Mouse (Mus musculus) intestine, embryonic 16.5 days (tissue): ENCODE results near the gene Mta1. TPM values are rescaled to one million over a fixed set of nuclear protein-coding genes. Genes with fewer than 3 reads are reported as not detected.
A peak's percentile ranks its signal among the peaks of the same experiment; 100 is the strongest.

Experiments used
- ATAC-seq: fragments of 200-750 bp; cut with Nextera tagmentation; 2 replicates; pipeline ENCODE4 v1.8.0; 2017; ENCODE audit warnings: moderate TSS enrichment, moderate library complexity
- H3K27ac ChIP-seq: fragments of 300-500 bp; sonication (generic); 2 replicates; pipeline ENCODE4 v1.5.1; 2014; ENCODE audit warnings: mild to moderate bottlenecking, low read length
- H3K27me3 ChIP-seq: fragments of 300-500 bp; sonication (generic); replicated peaks from 2 replicates; pipeline ENCODE4 v1.6.1; 2014; ENCODE audit warnings: low read length, control low read depth, mixed read lengths; ENCODE audit not compliant: control insufficient read depth, insufficient read depth
- H3K36me3 ChIP-seq: fragments of 300-500 bp; sonication (generic); 2 replicates; pipeline ENCODE4 v1.6.1; 2014; ENCODE audit warnings: low read length, control low read depth; ENCODE audit not compliant: control insufficient read depth, insufficient read depth
- H3K4me1 ChIP-seq: fragments of 300-500 bp; sonication (generic); 2 replicates; pipeline ENCODE4 v1.6.1; 2014; ENCODE audit warnings: low read length, control low read depth, mixed read lengths; ENCODE audit not compliant: control insufficient read depth, insufficient read depth
- H3K4me2 ChIP-seq: fragments of 300-500 bp; sonication (generic); 2 replicates; pipeline ENCODE4 v1.6.1; 2014; ENCODE audit warnings: low read depth, low read length, control low read depth
- H3K4me3 ChIP-seq: fragments of 300-500 bp; sonication (generic); 2 replicates; pipeline ENCODE4 v1.5.1; 2014; ENCODE audit warnings: mild to moderate bottlenecking, low read length
- H3K9ac ChIP-seq: fragments of 300-500 bp; sonication (generic); 2 replicates; pipeline ENCODE4 v1.6.1; 2014; ENCODE audit warnings: low read depth, low read length
- H3K9me3 ChIP-seq: fragments of 300-500 bp; sonication (generic); 2 replicates; pipeline ENCODE4 v1.6.1; 2016; ENCODE audit warnings: low read length, control low read depth; ENCODE audit not compliant: control insufficient read depth
- WGBS: fragments of 180-500 bp; shearing (Covaris S2); extraction: QIAGEN DNeasy Blood & Tissue Kit; methylation state at CpG from one replicate; pipeline ENCODE4 v1.1.7; 2014; 5-methylcytosine and 5-hydroxymethylcytosine counted together
- polyA plus RNA-seq: library from polyadenylated mRNA; unstranded; fragments of >200 nt; fragmentation: Nextera tagmentation; extraction: Ambion mirVana; gene quantifications from 2 replicates; pipeline ENCODE4 v1.2.1, GENCODE M21; 2015

Gene Mta1
- polyA plus RNA-seq, 1 experiment from 2014 or later = 8.0 TPM

GRCm38 (mm10) chr12:113150591-113150990 is 52.5 kb downstream of the Mta1 start:
- ATAC-seq = no peak
- Histone ChIP-seq H3K9ac (no peak overlapping the region), H3K36me3 (no peaks in the 10 kb centered on the region), H3K9me3 (no peaks in the 10 kb centered on the region), H3K4me1 (peaks cover 47% of the 10 kb centered on the region), H3K4me2 (no peak overlapping the region), H3K27me3 (no peaks in the 10 kb centered on the region; the same call in 1 of the 2 replicates), H3K27ac (no peak overlapping the region), H3K4me3 (no peak overlapping the region)
- 55% methylated on average over 4 of the region's 4 CpGs for WGBS

- Histone ChIP-seq H3K27ac (no peak overlapping the region), H3K9ac (no peak overlapping the region), H3K9me3 (no peaks in the 10 kb centered on the region), H3K36me3 (no peaks in the 10 kb centered on the region), H3K27me3 (no peaks in the 10 kb centered on the region; the same call in 1 of the 2 replicates), H3K4me2 (peak overlapping the region; percentile 92), H3K4me1 (peaks cover 44% of the 10 kb centered on the region), H3K4me3 (no peak overlapping the region)
- 55% methylated on average over 8 of the region's 8 CpGs for WGBS
- no peak for ATAC-seq
Observed at GRCm38 (mm10) chr12:113151046-113151445, 53.0 kb downstream of the Mta1 start.

- Histone ChIP-seq H3K4me2 (peak overlapping the region; percentile 92), H3K36me3 (no peaks in the 10 kb centered on the region), H3K4me1 (peaks cover 40% of the 10 kb centered on the region), H3K9me3 (no peaks in the 10 kb centered on the region), H3K9ac (peak overlapping the region; percentile 73), H3K27ac (peak overlapping the region; percentile 9; the same call in 1 of the 2 replicates), H3K4me3 (peak overlapping the region; percentile 67), H3K27me3 (no peaks in the 10 kb centered on the region; the same call in 1 of the 2 replicates)
- ATAC-seq = no peak
- WGBS = under 1% methylated on average over 36 of the region's 36 CpGs
Observed at GRCm38 (mm10) chr12:113151661-113152271, 53.7 kb downstream of the Mta1 start.

GRCm38 (mm10) chr12:113152272-113152661 is 54.2 kb downstream of the Mta1 start:
- Histone ChIP-seq H3K4me2 (peak overlapping the region; percentile 92), H3K27me3 (no peaks in the 10 kb centered on the region; the same call in 1 of the 2 replicates), H3K4me1 (peaks cover 43% of the 10 kb centered on the region), H3K27ac (peak overlapping the region; percentile 9), H3K36me3 (no peaks in the 10 kb centered on the region), H3K9ac (peak overlapping the region; percentile 73), H3K4me3 (peak overlapping the region; percentile 67), H3K9me3 (no peaks in the 10 kb centered on the region)
- ATAC-seq = no peak
- 18% methylated on average over 19 of the region's 19 CpGs for WGBS

DNA sequence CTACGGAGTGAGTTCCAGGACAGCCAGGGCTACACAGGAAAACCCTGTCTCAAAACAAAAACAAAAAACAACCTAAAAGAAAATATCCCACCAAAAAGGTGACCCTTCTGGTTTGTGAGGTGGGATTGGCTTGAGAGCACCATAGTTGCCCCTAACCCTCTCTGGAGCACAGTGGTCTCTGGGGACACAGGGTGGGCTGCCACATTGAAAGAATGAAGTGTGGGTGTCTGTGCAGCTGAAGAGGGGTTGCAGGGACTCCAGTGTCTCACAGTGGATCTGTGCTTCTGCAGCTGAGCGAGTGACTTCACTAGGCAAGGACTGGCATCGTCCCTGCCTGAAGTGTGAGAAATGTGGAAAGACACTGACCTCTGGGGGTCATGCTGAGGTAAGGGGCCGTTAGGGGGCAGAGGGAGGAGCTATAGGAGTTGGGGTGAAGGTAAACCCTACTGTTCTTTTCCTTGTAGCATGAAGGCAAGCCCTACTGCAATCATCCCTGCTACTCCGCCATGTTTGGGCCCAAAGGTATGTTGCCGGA is 55.0 kb downstream of the Mta1 start:
- H3K36me3 ChIP-seq = no peaks in the 10 kb centered on the region
- H3K27ac ChIP-seq = no peak overlapping the region
- WGBS = 82% methylated on average over 6 of the region's 6 CpGs
- H3K4me1 ChIP-seq = peaks cover 42% of the 10 kb centered on the region
- ATAC-seq = no peak
- peak overlapping the region; percentile 67; the same call in 1 of the 2 replicates for H3K4me3 ChIP-seq
- H3K9ac ChIP-seq = peak overlapping the region; percentile 73; the same call in 1 of the 2 replicates
- H3K27me3 ChIP-seq = no peaks in the 10 kb centered on the region; the same call in 1 of the 2 replicates
- no peaks in the 10 kb centered on the region for H3K9me3 ChIP-seq
- peak overlapping the region; percentile 92 for H3K4me2 ChIP-seq

GRCm38 (mm10) chr12:113153971-113154370 is 55.9 kb downstream of the Mta1 start:
- Histone ChIP-seq H3K27ac (no peak overlapping the region), H3K27me3 (no peaks in the 10 kb centered on the region; the same call in 1 of the 2 replicates), H3K36me3 (no peaks in the 10 kb centered on the region), H3K9ac (no peak overlapping the region), H3K4me2 (no peak overlapping the region), H3K4me1 (peaks cover 33% of the 10 kb centered on the region), H3K4me3 (no peak overlapping the region), H3K9me3 (no peaks in the 10 kb centered on the region)
- ATAC-seq = no peak
- 95% methylated on average over 7 of the region's 7 CpGs for WGBS

- Histone ChIP-seq H3K9ac (peak overlapping the region; percentile 76), H3K36me3 (no peaks in the 10 kb centered on the region), H3K27me3 (no peaks in the 10 kb centered on the region; the same call in 1 of the 2 replicates), H3K4me2 (peak overlapping the region; percentile 90), H3K4me3 (peak overlapping the region; percentile 44), H3K9me3 (no peaks in the 10 kb centered on the region), H3K27ac (peak overlapping the region; percentile 93), H3K4me1 (peaks cover 31% of the 10 kb centered on the region)
- WGBS = 80% methylated on average over 6 of the region's 6 CpGs
- ATAC-seq = no peak
Observed at GRCm38 (mm10) chr12:113154747-113155075, 56.6 kb downstream of the Mta1 start.

DNA sequence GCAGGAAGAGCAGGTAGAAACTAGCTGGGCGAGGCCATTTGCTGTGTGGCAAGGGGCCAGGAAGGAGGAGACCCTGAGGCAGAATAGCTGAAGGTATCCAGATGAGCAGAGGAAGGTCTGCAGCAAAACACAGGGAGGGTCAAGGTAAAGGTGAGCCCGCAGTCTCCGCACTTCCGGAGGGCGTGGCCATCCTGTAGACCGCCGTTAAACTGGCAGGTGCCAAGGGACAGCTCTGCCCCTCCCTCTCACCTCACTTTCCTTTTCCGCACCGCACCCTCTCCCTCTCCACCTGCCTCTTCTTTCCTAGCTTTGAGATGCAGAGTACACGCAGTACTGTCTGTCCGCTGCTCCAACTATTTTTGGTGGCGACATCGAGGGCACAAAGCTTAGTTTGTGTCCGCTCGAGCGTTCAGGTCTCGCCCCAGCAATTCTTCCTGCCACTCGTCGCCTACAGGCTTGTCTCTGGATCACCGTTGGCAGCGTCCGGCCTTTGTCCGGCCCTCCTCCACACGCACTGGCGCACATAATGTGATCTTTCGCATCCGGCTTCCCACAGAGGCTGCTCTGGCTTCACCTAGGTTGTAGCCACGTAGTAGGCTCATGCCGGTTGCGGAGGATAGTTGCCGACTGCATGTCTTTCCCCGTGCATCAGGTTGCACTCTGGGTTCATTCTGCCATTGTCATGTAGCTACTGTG is 57.1 kb downstream of the Mta1 start:
- Histone ChIP-seq H3K9ac (peak overlapping the region; percentile 76), H3K4me2 (peak overlapping the region; percentile 90), H3K4me3 (peak overlapping the region; percentile 44), H3K36me3 (no peaks in the 10 kb centered on the region), H3K27ac (peak overlapping the region; percentile 93), H3K27me3 (no peaks in the 10 kb centered on the region; the same call in 1 of the 2 replicates), H3K9me3 (no peaks in the 10 kb centered on the region), H3K4me1 (peaks cover 31% of the 10 kb centered on the region)
- peak; percentile 7 for ATAC-seq
- WGBS = 4% methylated on average over 32 of the region's 32 CpGs

GRCm38 (mm10) chr12:113155887-113156539 is 57.9 kb downstream of the Mta1 start, which contains the start of gene Tedc1:
TSS of gene Tedc1 (plus strand) at chr12:113156421.
- Histone ChIP-seq H3K4me1 (peaks cover 23% of the 10 kb centered on the region), H3K36me3 (no peaks in the 10 kb centered on the region), H3K9ac (peak within 1 kb of the TSS; percentile 76), H3K27ac (peak within 1 kb of the TSS; percentile 93), H3K27me3 (no peaks in the 10 kb centered on the region; the same call in 1 of the 2 replicates), H3K4me3 (peak within 1 kb of the TSS; percentile 76), H3K9me3 (no peaks in the 10 kb centered on the region), H3K4me2 (peak within 1 kb of the TSS; percentile 90)
- whole genome bisulfite sequencing = under 1% methylated on average over 46 of the region's 46 CpGs
- peak; percentile 95 for ATAC-seq
